Mouse (Mus musculus): Measurements from ENCODE around the gene Pes1.

Gene Pes1

DNA sequence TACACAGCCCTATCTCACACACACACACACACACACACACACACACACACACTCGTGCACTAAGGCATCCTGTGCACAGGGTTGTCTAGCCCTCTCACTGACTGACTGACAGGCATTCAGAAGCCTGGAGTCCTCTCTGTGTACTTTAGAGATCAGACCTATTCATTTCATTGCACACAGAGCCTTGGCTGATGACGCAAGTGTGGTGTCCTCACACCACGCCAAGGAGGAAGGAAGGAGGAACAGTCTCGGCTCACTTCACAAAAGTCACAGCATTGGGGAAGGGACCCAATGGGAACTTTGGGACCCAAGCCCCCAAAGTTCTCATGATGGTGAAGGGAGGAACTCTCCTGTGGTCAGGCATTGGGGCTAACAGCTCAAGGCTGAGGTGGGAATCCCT is 33.8 kb upstream of the Pes1 start:
- peaks cover 31% of the 10 kb centered on the region for H3K36me3 ChIP-seq (ENCODE audit: insufficient read depth, low read length)
- H3K27me3 ChIP-seq (ENCODE audit: insufficient read depth, low read length): no peaks in the 10 kb centered on the region
- H3K9me3 ChIP-seq (ENCODE audit: low read length): peaks cover 6% of the 10 kb centered on the region; the same call in 1 of the 2 replicates
- H3K4me1 ChIP-seq (replicated peaks; ENCODE audit: low read depth, low read length): peaks cover 44% of the 10 kb centered on the region
- TF ChIP-seq NANOG (IDR thresholded peaks at IDR 0.05; ENCODE audit: borderline replicate concordance, low read length): no peak
- TF ChIP-seq CTCF (conservative IDR thresholded peaks at IDR 0.05; ENCODE audit: low read length): no peak
- TF ChIP-seq POU5F1 (IDR thresholded peaks at IDR 0.05; ENCODE audit: borderline replicate concordance, low read length): no peak
- H3K4me3 ChIP-seq (replicated peaks; ENCODE audit: low read length): no peak overlapping the region

DNA sequence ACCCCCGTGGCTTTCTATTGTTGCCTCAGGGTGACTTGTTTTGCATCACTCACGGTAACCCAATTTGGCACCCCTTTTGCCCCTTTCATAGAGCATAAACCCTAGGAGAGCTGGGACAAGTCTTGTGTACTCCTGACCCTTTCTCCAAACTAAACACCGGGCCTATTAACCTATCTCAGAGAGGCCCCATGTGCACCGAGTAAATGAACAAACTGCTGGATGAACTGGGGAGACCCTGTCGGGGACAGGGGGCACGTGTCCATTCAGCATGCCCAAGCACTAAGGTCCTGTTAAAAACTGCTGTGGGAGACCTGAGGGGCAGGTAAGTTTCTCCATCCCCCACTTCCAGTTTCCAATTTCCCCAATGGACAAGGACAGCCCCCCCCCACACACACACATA is 32.8 kb upstream of the Pes1 start:
- H3K9me3 ChIP-seq (ENCODE audit: low read length): peaks cover 6% of the 10 kb centered on the region; the same call in 1 of the 2 replicates
- peaks cover 25% of the 10 kb centered on the region for H3K36me3 ChIP-seq (ENCODE audit: insufficient read depth, low read length)
- H3K4me1 ChIP-seq (replicated peaks; ENCODE audit: low read depth, low read length): peaks cover 53% of the 10 kb centered on the region
- peak overlapping the region; percentile 74 for H3K4me3 ChIP-seq (replicated peaks; ENCODE audit: low read length)
- TF ChIP-seq CTCF (conservative IDR thresholded peaks at IDR 0.05; ENCODE audit: low read length) (no peak), POU5F1 (IDR thresholded peaks at IDR 0.05; ENCODE audit: borderline replicate concordance, low read length) (no peak), NANOG (IDR thresholded peaks at IDR 0.05; ENCODE audit: borderline replicate concordance, low read length) (no peak)
- H3K27me3 ChIP-seq (ENCODE audit: insufficient read depth, low read length): no peaks in the 10 kb centered on the region

DNA sequence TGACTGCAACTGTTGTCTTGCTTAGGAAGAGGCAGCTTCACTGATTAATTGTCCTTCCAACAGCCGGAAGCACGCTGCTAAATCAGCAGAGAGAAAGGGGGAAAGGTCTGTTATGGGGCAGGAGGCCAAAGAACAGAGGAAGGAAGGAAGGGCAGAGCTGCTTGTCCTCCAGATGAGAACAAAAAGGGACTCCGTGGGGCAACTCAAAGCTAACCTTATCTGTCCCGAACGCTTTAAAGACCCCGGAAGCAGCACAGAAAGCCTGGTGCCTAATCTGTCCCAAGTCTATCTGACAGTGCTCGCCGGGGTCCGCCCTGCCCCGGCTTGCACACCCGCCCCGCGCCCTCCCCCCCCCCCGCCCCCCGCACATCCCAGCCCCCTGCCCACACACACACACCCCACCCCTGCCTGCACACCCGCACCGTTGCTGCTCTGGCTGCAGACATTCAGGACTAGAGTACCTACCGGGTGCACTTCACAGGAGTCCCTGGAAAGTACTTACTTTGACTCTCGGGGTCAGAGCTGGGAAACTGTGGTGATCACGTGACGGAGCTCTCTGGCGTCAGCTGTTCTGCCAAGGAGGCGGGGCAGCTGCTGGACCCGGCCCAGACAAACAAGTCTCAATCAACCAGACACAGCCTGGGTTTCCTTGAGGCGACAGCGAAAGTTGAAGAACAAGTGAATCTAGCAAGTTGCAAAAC is 32.1 kb upstream of the Pes1 start, which contains the start of gene Tcn2:
Gene Tcn2, minus strand, starts transcription at position 649 of the 701 bp plus-strand sequence.
- peaks cover 20% of the 10 kb centered on the region for H3K36me3 ChIP-seq (ENCODE audit: insufficient read depth, low read length)
- H3K9me3 ChIP-seq (ENCODE audit: low read length): peaks cover 6% of the 10 kb centered on the region; the same call in 1 of the 2 replicates
- peaks cover 59% of the 10 kb centered on the region for H3K4me1 ChIP-seq (replicated peaks; ENCODE audit: low read depth, low read length)
- TF ChIP-seq NANOG (IDR thresholded peaks at IDR 0.05; ENCODE audit: borderline replicate concordance, low read length) (no peak), CTCF (conservative IDR thresholded peaks at IDR 0.05; ENCODE audit: low read length) (no peak), POU5F1 (IDR thresholded peaks at IDR 0.05; ENCODE audit: borderline replicate concordance, low read length) (no peak)
- H3K27me3 ChIP-seq (ENCODE audit: insufficient read depth, low read length): no peaks in the 10 kb centered on the region
- H3K4me3 ChIP-seq (replicated peaks; ENCODE audit: low read length): peak within 1 kb of the TSS; percentile 74

DNA sequence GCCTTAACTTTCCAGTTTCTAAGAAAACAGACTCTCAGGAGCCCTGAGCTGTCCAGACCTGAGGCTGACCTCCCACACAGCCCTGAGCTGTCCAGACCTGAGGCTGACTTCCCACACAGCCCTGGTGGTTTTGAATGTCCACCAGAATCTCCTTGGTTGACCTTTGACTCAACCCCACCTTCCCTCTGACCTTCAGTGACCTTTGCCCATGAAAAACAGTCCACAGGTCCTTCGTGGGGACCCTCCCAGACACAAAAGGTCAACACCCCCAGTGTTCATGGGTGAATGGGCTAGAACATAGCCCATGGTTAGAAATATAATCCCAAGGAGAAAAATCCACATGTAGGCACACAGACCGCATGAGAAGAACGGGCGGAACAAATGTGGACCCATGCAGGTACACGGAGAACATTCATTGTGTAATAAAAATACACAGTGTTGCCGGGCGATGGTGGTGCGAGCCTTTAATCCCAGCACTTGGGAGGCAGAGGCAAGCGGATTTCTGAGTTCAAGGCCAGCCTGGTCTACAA is 30.0 kb upstream of the Pes1 start:
- TF ChIP-seq POU5F1 (IDR thresholded peaks at IDR 0.05; ENCODE audit: borderline replicate concordance, low read length): no peak
- Histone ChIP-seq H3K9me3 (ENCODE audit: low read length) (no peaks in the 10 kb centered on the region), H3K36me3 (ENCODE audit: insufficient read depth, low read length) (0 out of 2 replicates have a peak, but pooled peaks cover 4% of the 10 kb centered on the region), H3K27me3 (ENCODE audit: insufficient read depth, low read length) (0 out of 2 replicates have a peak, but pooled peaks cover 4% of the 10 kb centered on the region), H3K4me3 (replicated peaks; ENCODE audit: low read length) (no peak overlapping the region), H3K4me1 (replicated peaks; ENCODE audit: low read depth, low read length) (peaks cover 67% of the 10 kb centered on the region)

DNA sequence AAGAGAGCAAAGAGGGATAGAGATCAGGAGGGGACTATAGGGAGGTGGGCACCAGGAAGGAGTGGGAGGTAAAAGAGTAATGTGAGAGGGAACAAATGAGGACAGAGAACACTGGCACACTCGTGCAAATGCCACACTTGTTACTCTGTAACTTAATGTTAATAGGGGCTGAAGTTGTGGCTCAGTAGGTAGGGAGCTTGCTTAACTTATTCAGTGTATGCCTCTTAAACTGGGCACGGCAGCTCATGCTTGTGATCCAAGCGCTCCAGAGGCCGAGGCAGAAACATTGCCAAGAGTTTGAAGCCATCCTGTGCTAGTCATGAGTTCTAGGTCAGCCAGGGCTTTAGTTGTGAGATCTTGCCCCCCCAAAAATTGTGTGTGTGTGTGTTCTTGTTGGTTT is 28.6 kb upstream of the Pes1 start:
- H3K4me1 ChIP-seq (replicated peaks; ENCODE audit: low read depth, low read length): peaks cover 65% of the 10 kb centered on the region

DNA sequence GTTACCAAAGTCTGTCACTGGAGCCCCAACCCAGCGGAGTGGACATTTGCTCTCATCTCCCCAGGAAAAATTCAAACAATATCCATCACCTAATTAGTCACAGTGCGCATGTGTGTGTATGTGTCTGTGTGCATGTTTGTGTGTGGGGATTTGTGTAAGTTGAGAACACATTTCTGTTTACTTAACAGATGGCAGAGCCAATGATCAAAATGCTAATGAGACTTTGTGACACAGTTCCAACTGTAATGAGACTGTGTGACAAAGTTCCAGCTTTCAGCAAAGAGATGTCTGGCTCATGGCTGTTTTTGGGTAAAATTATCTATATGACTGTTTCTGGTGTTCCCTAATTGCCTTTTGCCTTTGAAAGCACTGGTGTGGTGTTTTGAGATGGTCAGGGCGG is 27.5 kb upstream of the Pes1 start:
- peaks cover 57% of the 10 kb centered on the region for H3K4me1 ChIP-seq (replicated peaks; ENCODE audit: low read depth, low read length)

More for the DNA sequence above, 28.6 kb upstream of the Pes1 start:
- Histone ChIP-seq H3K27me3 (ENCODE audit: insufficient read depth, low read length) (0 out of 2 replicates have a peak, but pooled peaks cover 4% of the 10 kb centered on the region), H3K9me3 (ENCODE audit: low read length) (no peaks in the 10 kb centered on the region), H3K4me3 (replicated peaks; ENCODE audit: low read length) (no peak overlapping the region), H3K36me3 (ENCODE audit: insufficient read depth, low read length) (0 out of 2 replicates have a peak, but pooled peaks cover 2% of the 10 kb centered on the region)
- no peak for TF ChIP-seq CTCF (conservative IDR thresholded peaks at IDR 0.05; ENCODE audit: low read length)
- no peak for TF ChIP-seq NANOG (IDR thresholded peaks at IDR 0.05; ENCODE audit: borderline replicate concordance, low read length)
- no peak for TF ChIP-seq POU5F1 (IDR thresholded peaks at IDR 0.05; ENCODE audit: borderline replicate concordance, low read length)

DNA sequence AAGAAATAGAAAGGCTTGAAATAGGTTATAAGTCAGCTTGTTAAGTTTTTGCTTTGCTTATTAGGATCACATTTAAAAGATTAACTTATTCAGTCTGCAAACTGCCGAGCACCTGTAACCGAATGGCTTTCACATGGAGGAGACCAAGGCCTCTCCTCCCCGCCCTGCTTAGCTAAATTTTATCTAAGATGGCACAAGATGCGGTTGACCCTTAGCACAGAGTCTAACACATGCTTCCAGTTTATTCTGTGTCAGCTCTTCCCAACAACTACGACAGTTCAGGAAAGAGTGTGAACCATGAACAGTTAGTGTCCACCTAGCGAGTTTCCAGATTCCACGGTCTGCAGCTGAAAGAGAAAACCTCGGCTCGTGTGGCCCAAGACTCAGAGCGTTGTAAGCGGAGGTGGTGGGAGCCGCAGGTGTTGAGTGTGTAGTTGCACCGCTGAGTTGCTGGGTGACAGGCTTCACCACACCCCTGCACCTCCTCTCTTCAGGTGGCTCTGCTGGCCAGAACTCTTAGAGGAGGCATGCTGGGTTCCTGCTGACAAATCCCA is 26.4 kb upstream of the Pes1 start:
- Histone ChIP-seq H3K36me3 (ENCODE audit: insufficient read depth, low read length) (no peaks in the 10 kb centered on the region), H3K9me3 (ENCODE audit: low read length) (no peaks in the 10 kb centered on the region), H3K4me1 (replicated peaks; ENCODE audit: low read depth, low read length) (peaks cover 55% of the 10 kb centered on the region), H3K4me3 (replicated peaks; ENCODE audit: low read length) (no peak overlapping the region), H3K27me3 (ENCODE audit: insufficient read depth, low read length) (0 out of 2 replicates have a peak, but pooled peaks cover 4% of the 10 kb centered on the region)
- TF ChIP-seq NANOG (IDR thresholded peaks at IDR 0.05; ENCODE audit: borderline replicate concordance, low read length) (no peak), POU5F1 (IDR thresholded peaks at IDR 0.05; ENCODE audit: borderline replicate concordance, low read length) (no peak), CTCF (conservative IDR thresholded peaks at IDR 0.05; ENCODE audit: low read length) (no peak)

More for the DNA sequence above, 27.5 kb upstream of the Pes1 start:
- Histone ChIP-seq H3K36me3 (ENCODE audit: insufficient read depth, low read length) (no peaks in the 10 kb centered on the region), H3K27me3 (ENCODE audit: insufficient read depth, low read length) (0 out of 2 replicates have a peak, but pooled peaks cover 4% of the 10 kb centered on the region), H3K4me3 (replicated peaks; ENCODE audit: low read length) (no peak overlapping the region), H3K9me3 (ENCODE audit: low read length) (no peaks in the 10 kb centered on the region)
- TF ChIP-seq CTCF (conservative IDR thresholded peaks at IDR 0.05; ENCODE audit: low read length) (no peak), POU5F1 (IDR thresholded peaks at IDR 0.05; ENCODE audit: borderline replicate concordance, low read length) (no peak), NANOG (IDR thresholded peaks at IDR 0.05; ENCODE audit: borderline replicate concordance, low read length) (no peak)

DNA sequence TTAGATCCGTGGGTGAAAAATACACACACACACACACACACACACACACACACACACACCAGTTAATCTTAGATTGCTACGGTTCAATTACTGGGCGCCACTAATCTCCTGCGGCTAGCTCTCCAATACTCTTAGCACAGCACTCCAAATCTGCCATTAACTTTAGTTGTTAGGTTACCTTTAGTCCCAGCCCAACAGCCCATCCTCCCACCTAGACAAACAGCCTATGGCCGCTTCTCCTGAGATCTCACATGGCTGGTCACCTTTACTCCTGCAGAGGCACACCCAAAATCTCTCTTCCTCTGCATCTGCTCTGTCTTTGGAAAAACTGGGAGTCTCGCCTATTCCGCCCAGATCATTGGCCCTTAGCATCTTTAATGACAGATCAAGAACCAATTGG is 22.4 kb upstream of the Pes1 start:
- Histone ChIP-seq H3K9me3 (ENCODE audit: low read length) (no peaks in the 10 kb centered on the region), H3K4me1 (replicated peaks; ENCODE audit: low read depth, low read length) (peaks cover 35% of the 10 kb centered on the region), H3K36me3 (ENCODE audit: insufficient read depth, low read length) (no peaks in the 10 kb centered on the region), H3K27me3 (ENCODE audit: insufficient read depth, low read length) (0 out of 2 replicates have a peak, but pooled peaks cover 4% of the 10 kb centered on the region), H3K4me3 (replicated peaks; ENCODE audit: low read length) (no peak overlapping the region; the same call in 1 of the 2 replicates)
- TF ChIP-seq POU5F1 (IDR thresholded peaks at IDR 0.05; ENCODE audit: borderline replicate concordance, low read length): no peak
- no peak for TF ChIP-seq CTCF (conservative IDR thresholded peaks at IDR 0.05; ENCODE audit: low read length)
- TF ChIP-seq NANOG (IDR thresholded peaks at IDR 0.05; ENCODE audit: borderline replicate concordance, low read length): no peak

All from E14TG2a.4 (cell line).